Mouse (Mus musculus): ENCODE results near the gene Dph1.
A peak's percentile ranks its signal among the peaks of the same experiment; 100 is the strongest.

Dph1 gene

DNA sequence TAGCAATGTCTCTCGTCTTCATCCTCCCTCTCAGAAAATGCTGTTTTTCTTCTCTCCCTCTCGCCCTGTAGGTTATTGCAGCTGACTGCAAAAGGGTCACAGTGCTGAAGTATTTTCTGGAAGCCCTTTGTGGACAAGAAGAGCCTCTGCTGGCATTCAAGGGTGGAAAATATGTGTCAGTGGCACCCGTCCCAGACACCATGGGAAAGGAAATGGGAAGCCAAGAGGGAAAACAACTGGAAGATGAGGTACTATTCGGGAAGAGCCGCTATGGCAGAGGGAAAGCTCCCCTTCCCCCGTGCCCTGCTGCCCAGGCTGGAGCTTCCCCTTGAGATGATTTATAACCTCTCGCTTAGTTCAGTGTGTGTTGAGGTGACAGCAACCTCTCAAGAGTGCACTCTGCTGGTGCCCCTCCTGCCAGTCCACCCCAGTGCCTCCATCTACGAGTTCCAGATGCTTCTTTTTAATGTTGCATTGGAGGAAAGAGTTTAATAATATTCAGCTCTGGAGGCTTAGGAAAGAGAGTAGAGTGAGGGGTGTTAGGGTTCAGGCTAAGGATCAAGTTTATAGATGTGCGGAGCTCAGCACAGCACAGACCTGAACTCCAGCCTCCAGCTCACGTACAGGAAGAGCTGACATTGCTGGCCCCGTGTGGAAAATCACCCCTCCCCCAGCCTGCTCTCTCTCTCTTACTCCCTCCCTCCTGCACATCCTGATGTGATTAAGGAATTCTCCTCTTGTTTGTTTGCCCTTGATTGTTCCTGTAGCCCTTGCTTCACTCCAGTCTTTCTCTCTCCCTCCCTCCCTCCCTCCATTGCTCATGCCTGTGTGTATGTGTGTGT, 51.7 kb downstream of the Dph1 start:
- ATAC-seq (ENCODE audit: insufficient number of reproducible peaks, low FRiP score, low TSS enrichment) = no peak

DNA sequence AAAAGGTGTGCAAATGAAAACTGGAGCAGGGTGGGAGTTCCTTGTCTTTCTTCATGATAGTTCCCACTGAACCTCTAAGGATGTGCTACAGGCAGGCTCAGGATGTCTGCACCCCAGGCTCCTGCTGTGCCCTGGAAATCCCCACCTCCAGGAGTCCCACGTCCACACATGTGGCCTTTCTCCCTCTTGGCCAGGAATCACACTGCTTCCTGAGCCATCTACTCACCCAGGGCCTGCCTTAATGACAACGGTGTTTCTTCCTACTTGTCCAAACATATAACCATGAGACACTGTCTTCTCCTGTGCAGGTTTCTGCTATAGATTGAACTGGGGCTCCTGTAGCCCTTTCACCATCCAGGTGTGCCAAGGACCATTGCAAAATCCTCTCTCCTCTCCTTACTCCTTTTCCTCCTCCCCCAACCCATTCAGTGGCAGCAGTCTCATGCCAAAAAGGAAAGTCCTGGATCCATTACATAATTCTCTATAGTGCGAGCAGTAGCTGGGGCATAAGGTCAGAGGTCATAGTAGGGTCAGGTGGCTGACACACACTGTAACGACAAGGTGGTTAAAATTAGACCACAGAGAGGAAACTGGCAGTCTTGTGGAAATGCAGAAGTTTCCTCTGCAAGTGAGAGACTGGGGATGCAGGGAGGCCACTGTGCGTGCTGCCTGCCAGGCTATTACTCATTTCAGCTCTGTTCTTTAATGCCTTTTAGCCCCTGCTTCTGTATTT, 54.2 kb downstream of the Dph1 start:
- ATAC-seq (ENCODE audit: insufficient number of reproducible peaks, low FRiP score, low TSS enrichment) = no peak

DNA sequence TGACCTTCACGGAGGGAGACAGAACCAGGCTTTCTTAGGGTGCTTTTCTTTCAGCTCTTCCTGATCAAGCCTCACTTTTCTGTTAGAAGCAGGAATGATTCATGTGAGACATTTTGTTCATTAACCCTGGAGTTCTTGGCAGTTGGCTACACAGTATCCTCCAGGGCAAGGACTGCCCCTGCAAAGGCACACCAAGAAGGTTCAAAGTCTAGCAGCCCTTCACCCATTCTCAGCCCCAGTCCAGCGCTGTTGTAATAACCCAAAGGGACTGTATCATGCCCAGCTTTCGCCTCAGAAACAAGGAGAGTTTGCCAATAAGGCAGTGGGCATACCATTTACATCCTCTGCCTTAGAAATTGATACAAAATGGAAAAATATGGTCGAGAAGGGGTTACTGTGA, 55.7 kb downstream of the Dph1 start:
- no peak for ATAC-seq (ENCODE audit: insufficient number of reproducible peaks, low FRiP score, low TSS enrichment)

GRCm38 (mm10) chr11:75134485-75135068, 56.5 kb downstream of the Dph1 start:
- no peak for ATAC-seq (ENCODE audit: insufficient number of reproducible peaks, low FRiP score, low TSS enrichment)

- ATAC-seq (ENCODE audit: insufficient number of reproducible peaks, low FRiP score, low TSS enrichment) = no peak
Observed at GRCm38 (mm10) chr11:75133951-75134350, 57.1 kb downstream of the Dph1 start.

DNA sequence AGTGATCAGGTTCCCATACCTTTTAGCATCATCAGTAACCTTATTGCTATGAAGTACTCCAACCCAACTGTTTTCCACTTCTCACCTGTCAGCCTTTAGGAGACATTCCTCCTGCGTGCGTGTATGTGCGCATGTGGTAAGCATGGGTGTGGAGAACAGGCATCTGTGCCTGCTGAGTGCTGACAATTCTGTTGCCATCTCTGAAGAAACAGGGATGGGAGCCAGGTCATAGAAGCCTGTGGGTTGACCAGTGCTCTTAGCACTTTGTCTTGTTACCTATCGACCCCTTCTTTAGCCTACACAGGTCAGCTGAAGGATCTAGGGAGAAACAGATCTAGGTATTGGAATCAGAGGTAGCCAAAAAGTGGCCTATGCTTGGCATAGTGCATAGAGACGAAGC, 57.6 kb downstream of the Dph1 start:
- no peak; the same call in 1 of the 2 replicates for ATAC-seq (ENCODE audit: insufficient number of reproducible peaks, low FRiP score, low TSS enrichment)

DNA sequence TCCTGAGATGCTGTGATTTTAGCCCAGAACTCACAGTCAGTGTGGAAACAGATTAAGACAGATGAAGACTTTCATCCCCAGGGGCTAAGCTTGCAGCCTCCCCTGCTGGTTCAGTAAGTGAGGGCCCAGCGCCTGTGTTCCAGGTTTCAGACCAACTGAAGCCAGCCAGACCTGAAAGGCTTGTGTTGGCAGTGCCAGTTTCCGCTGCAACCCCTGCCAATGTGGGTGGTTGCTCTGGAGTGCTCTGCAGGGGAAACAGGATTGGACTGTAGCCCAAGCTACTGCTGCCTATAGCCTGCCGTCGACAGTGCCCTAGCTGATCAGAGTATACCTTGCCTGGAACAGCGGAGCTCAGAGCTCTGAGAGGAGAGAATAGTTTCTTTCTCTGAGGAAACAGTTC, 58.8 kb downstream of the Dph1 start:
- ATAC-seq (ENCODE audit: insufficient number of reproducible peaks, low FRiP score, low TSS enrichment) = peak; percentile 82; the same call in 1 of the 2 replicates

DNA sequence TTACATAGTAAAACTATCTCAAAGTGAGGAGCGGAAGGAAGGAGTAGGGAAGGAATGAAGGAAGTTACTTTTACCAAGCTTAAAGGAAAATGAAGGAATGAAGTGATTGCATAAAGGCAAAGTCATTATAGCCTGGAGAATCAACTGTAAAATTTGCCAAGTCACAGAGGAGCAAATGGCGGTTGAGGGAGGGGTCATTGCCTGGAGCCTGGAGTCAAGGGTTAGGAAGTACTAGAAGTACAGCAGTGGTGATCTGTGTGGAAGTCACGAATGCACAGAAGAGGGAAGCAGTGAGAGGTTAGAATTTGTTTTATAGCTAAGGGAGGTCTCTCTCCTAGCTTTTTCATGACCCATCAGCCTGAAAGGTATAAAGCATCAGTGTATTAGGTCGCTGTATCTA, 59.7 kb downstream of the Dph1 start:
- no peak for ATAC-seq (ENCODE audit: insufficient number of reproducible peaks, low FRiP score, low TSS enrichment)

DNA sequence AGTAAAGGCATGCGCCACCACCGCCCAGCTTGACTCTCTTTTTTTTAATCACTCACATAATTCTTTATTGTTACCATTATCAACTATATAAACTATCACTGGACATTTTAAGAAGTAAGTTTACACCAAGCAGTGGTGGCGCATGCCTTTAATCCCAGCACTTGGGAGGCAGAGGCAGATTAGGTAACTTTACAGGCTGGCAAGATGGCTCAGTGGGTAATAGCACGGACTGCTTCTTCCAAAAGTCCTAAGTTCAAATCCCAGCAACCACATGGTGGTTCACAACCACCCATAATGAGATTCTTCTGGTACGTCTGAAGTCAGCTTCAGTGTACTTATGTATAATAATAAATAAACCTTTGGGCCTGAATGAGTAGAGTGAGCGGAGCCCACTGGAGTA, 61.6 kb downstream of the Dph1 start:
- ATAC-seq (ENCODE audit: insufficient number of reproducible peaks, low FRiP score, low TSS enrichment) = no peak
